Mouse (Mus musculus) embryonic fibroblast, embryonic 13.5 days (primary cell): ENCODE results near the gene Rad51.

ENCODE experiments used
- CTCF ChIP-seq: IDR thresholded peaks from 2 replicates; pipeline ENCODE4 v1.5.1; 2011; ENCODE audit warnings: mild to moderate bottlenecking, control low read depth, low read length, moderate library complexity, borderline replicate concordance; ENCODE audit not compliant: insufficient read depth
- POLR2A ChIP-seq: IDR thresholded peaks from 2 replicates; pipeline ENCODE4 v1.6.1; 2011; ENCODE audit warnings: low read depth, mild to moderate bottlenecking, control low read depth, low read length, moderate library complexity

DNA sequence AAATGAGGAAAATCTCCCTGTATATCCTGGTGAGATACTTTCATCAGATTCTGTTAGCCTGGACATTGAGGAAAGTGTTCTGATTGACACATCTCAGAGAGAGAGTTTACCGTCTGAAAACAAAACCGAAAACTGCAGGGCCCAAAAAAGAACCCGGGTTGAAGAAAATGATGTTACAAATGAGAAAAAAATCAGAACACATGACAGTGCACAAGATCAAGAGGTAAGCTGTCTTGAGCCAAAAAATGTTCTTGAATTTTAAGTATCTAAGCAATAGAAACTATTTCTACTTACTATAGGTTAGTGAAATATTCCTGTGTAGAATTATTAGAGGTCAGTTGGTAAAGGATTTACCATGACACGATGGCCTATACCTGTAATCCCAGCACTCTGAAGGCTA is 40.2 kb upstream of the Rad51 start:
- no peak for TF ChIP-seq CTCF
- no peak for TF ChIP-seq POLR2A
